Mouse (Mus musculus): ENCODE data around the gene Rhox4a2. TPM values are rescaled to one million over a fixed set of nuclear protein-coding genes. Genes with fewer than 3 reads are reported as not detected.

The Rhox4a2 gene
- not detected for total RNA-seq (2023)

GRCm38 (mm10) chrX:37390548-37390947 is at the start of gene Rhox4a2:
Gene Rhox4a2 (plus strand): TSS chrX:37390848.

GRCm38 (mm10) chrX:37379728-37380127 is 10.9 kb upstream of the Rhox4a2 start, which contains the start of gene Rhox3a2:
Gene Rhox3a2 (plus strand): TSS chrX:37380028.

GRCm38 (mm10) chrX:37411767-37412166 is 21.1 kb downstream of the Rhox4a2 start, which contains the start of gene Rhox2b:
Gene Rhox2b (plus strand): TSS chrX:37412067.

GRCm38 (mm10) chrX:37432194-37432593 is 41.5 kb downstream of the Rhox4a2 start, which contains the start of gene Rhox4b:
Gene Rhox4b (plus strand): TSS chrX:37432494.

Other genes with a start within 250 kb of the Rhox4a2 start
- not detected for gene Akap14, start 222.0 kb upstream of the Rhox4a2 start, total RNA-seq (2023)
- 100 to 1,000 TPM; 116 to 126 TPM for gene Ndufa1, start 199.7 kb upstream of the Rhox4a2 start, total RNA-seq (2023)
- gene Rnf113a1, start 199.6 kb upstream of the Rhox4a2 start, total RNA-seq (2023), result 1 to 10 TPM; 1.0 to 2.6 TPM
- gene Gm9, start 179.8 kb upstream of the Rhox4a2 start, total RNA-seq (2023), result not detected
- gene Rhox1, start 168.6 kb upstream of the Rhox4a2 start, total RNA-seq (2023), result not detected
- gene Rhox2a, start 145.9 kb upstream of the Rhox4a2 start, total RNA-seq (2023), result not detected
- gene Rhox3a, start 140.9 kb upstream of the Rhox4a2 start, total RNA-seq (2023), result not detected
- gene Rhox4a, start 125.5 kb upstream of the Rhox4a2 start, total RNA-seq (2023), result not detected
- not detected for gene Rhox3a2, start 10.8 kb upstream of the Rhox4a2 start, total RNA-seq (2023)
- gene Rhox2b, start 21.2 kb downstream of the Rhox4a2 start, total RNA-seq (2023), result not detected
- gene Rhox4b, start 41.6 kb downstream of the Rhox4a2 start, total RNA-seq (2023), result not detected
- not detected for gene Rhox2c, start 62.8 kb downstream of the Rhox4a2 start, total RNA-seq (2023)
- gene Rhox3c, start 67.7 kb downstream of the Rhox4a2 start, total RNA-seq (2023), result not detected
- gene Rhox4c, start 89.5 kb downstream of the Rhox4a2 start, total RNA-seq (2023), result not detected
- gene Rhox2d, start 102.6 kb downstream of the Rhox4a2 start, total RNA-seq (2023), result not detected
- not detected for gene Rhox4d, start 123.5 kb downstream of the Rhox4a2 start, total RNA-seq (2023)
- gene Rhox2e, start 139.6 kb downstream of the Rhox4a2 start, total RNA-seq (2023), result not detected
- gene Rhox3e, start 151.2 kb downstream of the Rhox4a2 start, total RNA-seq (2023), result not detected
- not detected for gene Rhox4e, start 166.6 kb downstream of the Rhox4a2 start, total RNA-seq (2023)
- not detected for gene Rhox2f, start 180.6 kb downstream of the Rhox4a2 start, total RNA-seq (2023)
- gene Rhox3f, start 190.1 kb downstream of the Rhox4a2 start, total RNA-seq (2023), result not detected
- not detected for gene Rhox4f, start 216.9 kb downstream of the Rhox4a2 start, total RNA-seq (2023)
- gene Rhox3g, start 237.8 kb downstream of the Rhox4a2 start, total RNA-seq (2023), result not detected